Mouse (Mus musculus) heart, embryonic 14.5 days (tissue): Measurements from ENCODE around the gene Btnl2. TPM values are rescaled to one million over a fixed set of nuclear protein-coding genes. Genes with fewer than 3 reads are reported as not detected.

Experiments used
- ATAC-seq: fragments of 200-750 bp; cut with Nextera tagmentation; 2 replicates; pipeline ENCODE4 v1.8.0; 2017; ENCODE audit warnings: low read depth, moderate TSS enrichment; ENCODE audit not compliant: insufficient number of reproducible peaks, insufficient read depth, low FRiP score
- H3K27ac ChIP-seq, 2 experiments: fragments of 200-500 bp in 1 of 2; fragments of 300-500 bp in 1 of 2; sonication (generic) in 1 of 2; replicated peaks in 1 of 2; 2 replicates each; pipeline ENCODE4 v1.5.1; 2012 to 2014; ENCODE audit warnings: low read depth in 2 of 2, low read length in 2 of 2, control low read depth in 1 of 2, mild to moderate bottlenecking in 1 of 2, mixed read lengths in 1 of 2; ENCODE audit not compliant: control insufficient read depth in 1 of 2, insufficient read depth in 1 of 2
- H3K27me3 ChIP-seq: fragments of 300-500 bp; sonication (generic); 2 replicates; pipeline ENCODE4 v1.6.1; 2014; ENCODE audit warnings: mild to moderate bottlenecking, low read length, control low read depth; ENCODE audit not compliant: control insufficient read depth, insufficient read depth
- H3K36me3 ChIP-seq: fragments of 300-500 bp; sonication (generic); 2 replicates; pipeline ENCODE4 v1.6.1; 2014; ENCODE audit warnings: mild to moderate bottlenecking, control low read depth, low read length, mixed read lengths; ENCODE audit not compliant: control insufficient read depth, insufficient read depth
- H3K4me1 ChIP-seq, 2 experiments: fragments of 200-500 bp in 1 of 2; fragments of 300-500 bp in 1 of 2; sonication (generic) in 1 of 2; 2 replicates each; pipeline ENCODE4 v1.6.1; 2012 to 2014; ENCODE audit warnings: low read length in 2 of 2, control low read depth in 1 of 2, mixed read lengths in 1 of 2; ENCODE audit not compliant: control insufficient read depth in 2 of 2, insufficient read depth in 2 of 2
- H3K4me2 ChIP-seq: fragments of 300-500 bp; sonication (generic); 2 replicates; pipeline ENCODE4 v1.6.1; 2014; ENCODE audit warnings: mild to moderate bottlenecking, low read length
- H3K4me3 ChIP-seq, 2 experiments: fragments of 200-500 bp in 1 of 2; fragments of 300-500 bp in 1 of 2; sonication (generic) in 1 of 2; 2 replicates each; pipeline ENCODE4 v1.5.1; 2012 to 2014; ENCODE audit warnings: low read length in 2 of 2, mild to moderate bottlenecking in 2 of 2, control low read depth in 1 of 2, low read depth in 1 of 2, moderate library complexity in 1 of 2; ENCODE audit not compliant: control insufficient read depth in 1 of 2, insufficient read depth in 1 of 2
- H3K9ac ChIP-seq: fragments of 300-500 bp; sonication (generic); 2 replicates; pipeline ENCODE4 v1.6.1; 2014; ENCODE audit warnings: mild to moderate bottlenecking, low read length
- H3K9me3 ChIP-seq: fragments of 300-500 bp; sonication (generic); 2 replicates; pipeline ENCODE4 v1.6.1; 2016; ENCODE audit warnings: low read length, control low read depth; ENCODE audit not compliant: control insufficient read depth
- WGBS: fragments of 180-500 bp; shearing (Covaris S2); extraction: QIAGEN DNeasy Blood & Tissue Kit; methylation state at CpG from one replicate; pipeline ENCODE4 v1.1.7; 2014; 5-methylcytosine and 5-hydroxymethylcytosine counted together
- polyA plus RNA-seq: library from polyadenylated mRNA; unstranded; fragments of >200 nt; fragmentation: Nextera tagmentation; extraction: Ambion mirVana; gene quantifications from 2 replicates; pipeline ENCODE4 v1.2.1, GENCODE M21; 2014

The Btnl2 gene
- polyA plus RNA-seq, 1 experiment from 2014 or later: not detected

- WGBS: 77% methylated on average over 6 of the region's 6 CpGs
- Histone ChIP-seq H3K27me3 (no peaks in the 10 kb centered on the region), H3K4me3 (no peak overlapping the region), H3K27ac (no peak overlapping the region), H3K9ac (no peak overlapping the region), H3K9me3 (no peaks in the 10 kb centered on the region), H3K36me3 (no peaks in the 10 kb centered on the region), H3K4me2 (no peak overlapping the region), H3K4me1 (no peaks in the 10 kb centered on the region)
- ATAC-seq: no peak
These were observed 18.6 kb downstream of the Btnl2 start for GRCm38 (mm10) chr17:34373055-34373709.

GRCm38 (mm10) chr17:34376847-34377246, 22.2 kb downstream of the Btnl2 start, which contains the start of gene Btnl1:
Btnl1 (plus strand) TSS chr17:34377132.
- no peak within 1 kb of the TSS for H3K4me3 ChIP-seq
- ATAC-seq: no peak
- no peaks in the 10 kb centered on the region for H3K27me3 ChIP-seq
- H3K9ac ChIP-seq: no peak within 1 kb of the TSS
- no peaks in the 10 kb centered on the region for H3K9me3 ChIP-seq
- 60% methylated on average over 2 of the region's 2 CpGs for WGBS
- H3K4me1 ChIP-seq: no peaks in the 10 kb centered on the region
- no peak within 1 kb of the TSS for H3K4me2 ChIP-seq
- no peaks in the 10 kb centered on the region for H3K36me3 ChIP-seq
- H3K27ac ChIP-seq: no peak within 1 kb of the TSS

- Histone ChIP-seq H3K9ac (no peak overlapping the region), H3K4me3 (no peak overlapping the region), H3K4me1 (no peaks in the 10 kb centered on the region), H3K27ac (no peak overlapping the region), H3K4me2 (no peak overlapping the region), H3K9me3 (no peaks in the 10 kb centered on the region), H3K36me3 (no peaks in the 10 kb centered on the region), H3K27me3 (no peaks in the 10 kb centered on the region)
- 47% methylated on average over 6 of the region's 6 CpGs for WGBS
- no peak for ATAC-seq
These were observed 23.0 kb downstream of the Btnl2 start for GRCm38 (mm10) chr17:34377450-34378209.

GRCm38 (mm10) chr17:34378716-34379115, 24.1 kb downstream of the Btnl2 start:
- WGBS: 62% methylated on average over 2 of the region's 2 CpGs
- no peak overlapping the region for H3K9ac ChIP-seq
- no peaks in the 10 kb centered on the region for H3K4me1 ChIP-seq
- H3K9me3 ChIP-seq: no peaks in the 10 kb centered on the region
- H3K4me3 ChIP-seq: no peak overlapping the region
- ATAC-seq: no peak
- H3K27me3 ChIP-seq: no peaks in the 10 kb centered on the region
- H3K4me2 ChIP-seq: no peak overlapping the region
- no peak overlapping the region for H3K27ac ChIP-seq
- no peaks in the 10 kb centered on the region for H3K36me3 ChIP-seq

GRCm38 (mm10) chr17:34379451-34379850, 24.8 kb downstream of the Btnl2 start:
- Histone ChIP-seq H3K4me2 (no peak overlapping the region), H3K4me1 (no peaks in the 10 kb centered on the region)
- 75% methylated on average over 7 of the region's 7 CpGs for WGBS

GRCm38 (mm10) chr17:34381876-34382275, 27.3 kb downstream of the Btnl2 start:
- no peak overlapping the region for H3K4me2 ChIP-seq
- H3K9me3 ChIP-seq: no peaks in the 10 kb centered on the region
- 67% methylated on average over 11 of the region's 11 CpGs for WGBS
- no peak overlapping the region for H3K9ac ChIP-seq
- ATAC-seq: no peak
- H3K27ac ChIP-seq: no peak overlapping the region
- no peaks in the 10 kb centered on the region for H3K4me1 ChIP-seq
- no peaks in the 10 kb centered on the region for H3K36me3 ChIP-seq
- H3K27me3 ChIP-seq: no peaks in the 10 kb centered on the region
- H3K4me3 ChIP-seq: no peak overlapping the region

More at GRCm38 (mm10) chr17:34379451-34379850, 24.8 kb downstream of the Btnl2 start:
- Histone ChIP-seq H3K9ac (no peak overlapping the region), H3K27ac (no peak overlapping the region), H3K4me3 (no peak overlapping the region), H3K27me3 (no peaks in the 10 kb centered on the region), H3K36me3 (no peaks in the 10 kb centered on the region), H3K9me3 (no peaks in the 10 kb centered on the region)
- no peak for ATAC-seq

- no peak overlapping the region for H3K27ac ChIP-seq
- H3K4me3 ChIP-seq: no peak overlapping the region
- H3K9ac ChIP-seq: no peak overlapping the region
- H3K36me3 ChIP-seq: no peaks in the 10 kb centered on the region
- no peak for ATAC-seq
- WGBS: 68% methylated on average over 7 of the region's 7 CpGs
- H3K4me1 ChIP-seq: no peaks in the 10 kb centered on the region
- no peaks in the 10 kb centered on the region for H3K9me3 ChIP-seq
- H3K27me3 ChIP-seq: no peaks in the 10 kb centered on the region
- no peak overlapping the region for H3K4me2 ChIP-seq
These were observed 28.6 kb downstream of the Btnl2 start for GRCm38 (mm10) chr17:34383212-34383611.
